Mouse (Mus musculus) heart, embryonic 12.5 days (tissue): Measurements from ENCODE around the gene Tmem86a. TPM values are rescaled to one million over a fixed set of nuclear protein-coding genes. Genes with fewer than 3 reads are reported as not detected.

Experiments used
- ATAC-seq: fragments of 200-750 bp; cut with Nextera tagmentation; 2 replicates; pipeline ENCODE4 v1.8.0; 2017; ENCODE audit warnings: moderate TSS enrichment, moderate library complexity; ENCODE audit not compliant: insufficient number of reproducible peaks, low FRiP score
- H3K27ac ChIP-seq: fragments of 300-500 bp; sonication (generic); 2 replicates; pipeline ENCODE4 v1.5.1; 2016; ENCODE audit warnings: mild to moderate bottlenecking, moderate library complexity; ENCODE audit not compliant: poor library complexity, severe bottlenecking
- H3K27me3 ChIP-seq: fragments of 300-500 bp; sonication (generic); replicated peaks from 2 replicates; pipeline ENCODE4 v1.6.1; 2016; ENCODE audit warnings: mild to moderate bottlenecking, moderate library complexity
- H3K36me3 ChIP-seq: fragments of 300-500 bp; sonication (generic); 2 replicates; pipeline ENCODE4 v1.6.1; 2016; ENCODE audit warnings: mild to moderate bottlenecking, moderate library complexity
- H3K4me1 ChIP-seq: fragments of 300-500 bp; sonication (generic); replicated peaks from 2 replicates; pipeline ENCODE4 v1.6.1; 2016; ENCODE audit warnings: mild to moderate bottlenecking
- H3K4me2 ChIP-seq: fragments of 300-500 bp; sonication (generic); 2 replicates; pipeline ENCODE4 v1.6.1; 2016; ENCODE audit warnings: mild to moderate bottlenecking, moderate library complexity
- H3K4me3 ChIP-seq: fragments of 300-500 bp; sonication (generic); 2 replicates; pipeline ENCODE4 v1.5.1; 2016; ENCODE audit warnings: mild to moderate bottlenecking
- H3K9ac ChIP-seq: fragments of 300-500 bp; sonication (generic); 2 replicates; pipeline ENCODE4 v1.6.1; 2016; ENCODE audit warnings: mild to moderate bottlenecking, moderate library complexity
- H3K9me3 ChIP-seq: fragments of 300-500 bp; sonication (generic); replicated peaks from 2 replicates; pipeline ENCODE4 v1.6.1; 2016; ENCODE audit warnings: mild to moderate bottlenecking, moderate library complexity
- WGBS: fragments of 180-500 bp; shearing (Covaris S2); methylation state at CpG from one replicate; pipeline ENCODE4 v1.1.7; 2016; 5-methylcytosine and 5-hydroxymethylcytosine counted together
- polyA plus RNA-seq: library from polyadenylated mRNA; unstranded; fragments of >200 nt; fragmentation: Nextera tagmentation; extraction: Ambion mirVana; gene quantifications from 2 replicates; pipeline ENCODE4 v1.2.1, GENCODE M21; 2016

Tmem86a gene
- polyA plus RNA-seq, 1 experiment from 2014 or later, result 22.0 TPM

- Histone ChIP-seq H3K4me3 (no peak overlapping the region), H3K9me3 (no peaks in the 10 kb centered on the region), H3K36me3 (no peaks in the 10 kb centered on the region), H3K4me2 (no peak overlapping the region), H3K27ac (no peak overlapping the region), H3K27me3 (0 out of 2 replicates have a peak, but pooled peaks cover 4% of the 10 kb centered on the region), H3K9ac (no peak overlapping the region), H3K4me1 (peaks cover 24% of the 10 kb centered on the region)
- WGBS, result 54% methylated on average over 3 of the region's 3 CpGs
- ATAC-seq, result no peak
Measured at GRCm38 (mm10) chr7:47076729-47077128, 26.3 kb downstream of the Tmem86a start.

GRCm38 (mm10) chr7:47077451-47077850 is 27.1 kb downstream of the Tmem86a start:
- no peak overlapping the region for H3K9ac ChIP-seq
- 0 out of 2 replicates have a peak, but pooled peaks cover 4% of the 10 kb centered on the region for H3K27me3 ChIP-seq
- no peaks in the 10 kb centered on the region for H3K36me3 ChIP-seq
- no peaks in the 10 kb centered on the region for H3K9me3 ChIP-seq
- WGBS, result 63% methylated on average over 8 of the region's 8 CpGs
- H3K27ac ChIP-seq, result no peak overlapping the region
- ATAC-seq, result no peak
- H3K4me2 ChIP-seq, result no peak overlapping the region
- peaks cover 24% of the 10 kb centered on the region for H3K4me1 ChIP-seq
- no peak overlapping the region for H3K4me3 ChIP-seq

DNA sequence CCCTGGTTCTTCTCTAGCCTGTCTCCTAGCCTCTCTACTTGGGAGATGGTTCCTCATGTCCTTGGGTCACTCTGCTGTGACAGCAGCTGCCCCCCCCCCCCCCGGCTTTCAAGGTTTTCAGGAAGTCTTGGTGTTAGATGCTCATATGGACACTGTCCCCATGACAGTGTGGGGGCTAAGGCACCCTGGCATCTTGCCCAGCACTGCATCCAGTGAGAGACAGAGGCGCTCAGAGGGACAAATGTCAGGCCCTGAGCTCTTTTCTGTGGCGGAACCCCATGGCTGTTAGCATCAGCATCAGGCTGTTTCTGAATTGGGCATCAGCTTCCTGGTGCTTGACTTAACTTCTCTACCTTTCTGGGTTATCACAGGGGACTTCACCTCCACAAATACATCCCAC is 30.5 kb downstream of the Tmem86a start:
- Histone ChIP-seq H3K9ac (no peak overlapping the region), H3K27me3 (peaks cover 4% of the 10 kb centered on the region; the same call in 1 of the 2 replicates)

DNA sequence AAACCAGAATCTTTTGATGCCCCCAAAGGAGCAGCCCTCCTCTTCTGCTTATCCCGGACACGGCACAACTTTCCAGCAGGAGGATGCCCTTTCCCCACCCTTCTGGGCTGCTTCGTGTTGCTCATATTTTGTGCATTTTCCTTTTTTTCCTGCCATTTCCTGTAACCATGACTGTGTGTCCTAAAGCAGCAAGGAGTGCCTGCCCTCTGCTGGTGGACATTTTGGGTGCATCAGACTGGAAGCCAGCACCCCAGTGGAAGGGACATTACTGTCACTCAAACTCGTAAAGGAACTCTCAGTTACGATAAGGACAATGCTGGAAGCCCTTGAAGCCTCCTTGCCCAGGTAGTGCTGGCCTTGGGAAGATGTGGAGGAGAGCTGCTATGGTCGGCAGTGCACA is 30.9 kb downstream of the Tmem86a start:
- H3K9ac ChIP-seq, result no peak overlapping the region

More for the DNA sequence above, 30.5 kb downstream of the Tmem86a start:
- Histone ChIP-seq H3K36me3 (no peaks in the 10 kb centered on the region), H3K4me3 (no peak overlapping the region), H3K9me3 (no peaks in the 10 kb centered on the region), H3K4me2 (no peak overlapping the region), H3K4me1 (0 out of 2 replicates have a peak, but pooled peaks cover 4% of the 10 kb centered on the region), H3K27ac (no peak overlapping the region)
- 56% methylated on average over 3 of the region's 3 CpGs for WGBS
- ATAC-seq, result no peak

DNA sequence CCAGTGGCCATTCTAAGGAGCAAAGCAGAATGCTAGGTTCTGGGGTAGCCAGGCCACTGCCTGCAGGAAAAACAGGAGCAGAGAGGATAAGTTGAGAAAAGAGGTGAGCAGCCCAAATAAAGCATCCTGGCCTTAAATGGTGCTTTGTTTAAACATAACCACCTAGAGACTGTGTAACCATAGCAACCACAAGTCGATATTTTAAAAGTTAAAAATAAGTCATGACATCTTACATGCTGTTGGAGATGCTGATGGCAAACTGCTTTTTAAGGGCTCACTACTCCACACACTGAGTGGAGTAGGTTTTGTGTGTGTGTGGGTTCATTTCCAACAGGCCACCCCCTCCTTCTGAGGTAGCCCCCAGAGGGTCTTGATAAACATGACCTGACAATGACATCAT is 34.7 kb downstream of the Tmem86a start:
- Histone ChIP-seq H3K4me1 (0 out of 2 replicates have a peak, but pooled peaks cover 4% of the 10 kb centered on the region), H3K9ac (no peak overlapping the region), H3K4me3 (no peak overlapping the region), H3K27ac (no peak overlapping the region), H3K36me3 (no peaks in the 10 kb centered on the region), H3K27me3 (peaks cover 4% of the 10 kb centered on the region; the same call in 1 of the 2 replicates), H3K9me3 (no peaks in the 10 kb centered on the region), H3K4me2 (no peak overlapping the region)
- no peak for ATAC-seq
- 66% methylated on average over 1 of the region's 1 CpGs for WGBS

More for the DNA sequence above, 30.9 kb downstream of the Tmem86a start:
- H3K27ac ChIP-seq, result no peak overlapping the region
- ATAC-seq, result no peak
- 44% methylated on average over 6 of the region's 6 CpGs for WGBS
- H3K4me1 ChIP-seq, result 0 out of 2 replicates have a peak, but pooled peaks cover 4% of the 10 kb centered on the region
- no peaks in the 10 kb centered on the region for H3K36me3 ChIP-seq
- H3K27me3 ChIP-seq, result peaks cover 4% of the 10 kb centered on the region; the same call in 1 of the 2 replicates
- H3K4me2 ChIP-seq, result no peak overlapping the region
- no peaks in the 10 kb centered on the region for H3K9me3 ChIP-seq
- H3K4me3 ChIP-seq, result no peak overlapping the region

DNA sequence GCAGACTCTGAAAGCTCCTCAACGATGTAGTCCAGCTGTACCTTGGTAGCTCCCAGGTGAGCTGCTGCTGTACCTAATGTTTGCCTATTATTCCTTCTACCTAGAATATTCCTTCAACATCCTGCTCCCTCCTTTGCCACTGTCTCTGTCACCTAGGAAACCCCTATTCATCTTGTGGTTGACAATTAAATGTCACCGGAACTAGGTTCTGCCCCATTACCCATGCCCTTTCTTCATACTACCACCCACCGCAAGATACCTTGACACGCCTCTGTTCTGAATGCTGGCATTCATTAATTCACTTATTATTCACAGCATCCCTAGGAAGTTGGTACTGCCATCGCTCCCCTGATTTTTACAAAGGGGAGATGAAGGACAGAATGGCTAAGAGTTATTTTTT is 43.5 kb downstream of the Tmem86a start:
- WGBS, result 84% methylated on average over 5 of the region's 5 CpGs
- H3K27me3 ChIP-seq, result peaks cover 3% of the 10 kb centered on the region; the same call in 1 of the 2 replicates
- H3K9ac ChIP-seq, result no peak overlapping the region
- no peak for ATAC-seq
- no peaks in the 10 kb centered on the region for H3K4me1 ChIP-seq
- H3K27ac ChIP-seq, result no peak overlapping the region
- no peaks in the 10 kb centered on the region for H3K9me3 ChIP-seq
- H3K4me3 ChIP-seq, result no peak overlapping the region
- no peaks in the 10 kb centered on the region for H3K36me3 ChIP-seq
- no peak overlapping the region for H3K4me2 ChIP-seq

- peaks cover 3% of the 10 kb centered on the region for H3K27me3 ChIP-seq
- no peak overlapping the region for H3K9ac ChIP-seq
- H3K27ac ChIP-seq, result no peak overlapping the region
- H3K4me3 ChIP-seq, result no peak overlapping the region
- H3K9me3 ChIP-seq, result no peaks in the 10 kb centered on the region
- no peak overlapping the region for H3K4me2 ChIP-seq
- ATAC-seq, result no peak
- 64% methylated on average over 2 of the region's 2 CpGs for WGBS
- H3K36me3 ChIP-seq, result no peaks in the 10 kb centered on the region
- H3K4me1 ChIP-seq, result no peaks in the 10 kb centered on the region
Measured at GRCm38 (mm10) chr7:47094969-47095368, 44.6 kb downstream of the Tmem86a start.

- ATAC-seq, result no peak
- 56% methylated on average over 7 of the region's 7 CpGs for WGBS
Measured at GRCm38 (mm10) chr7:47098044-47098443, 47.6 kb downstream of the Tmem86a start.

DNA sequence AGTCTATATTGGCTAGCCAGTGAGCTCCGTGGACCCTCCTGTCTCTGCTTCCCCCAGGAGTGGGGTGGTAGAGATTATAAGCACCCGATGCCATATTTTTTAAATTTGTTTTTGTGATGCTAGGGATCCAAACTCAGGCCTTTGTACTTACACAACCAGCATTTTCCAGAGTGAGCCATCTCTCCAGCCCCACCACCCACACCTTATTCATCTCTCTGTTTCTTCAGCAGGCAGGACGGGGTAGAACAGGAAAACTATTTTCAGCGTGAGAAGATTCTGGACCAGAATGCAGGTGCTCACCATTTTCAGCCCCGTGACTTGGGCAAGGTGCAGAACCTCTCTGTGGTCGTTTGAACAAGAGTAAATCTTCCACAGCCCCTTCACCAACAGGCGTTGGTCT is 48.9 kb downstream of the Tmem86a start:
- no peaks in the 10 kb centered on the region; the same call in 1 of the 2 replicates for H3K27me3 ChIP-seq
- ATAC-seq, result no peak
- WGBS, result 71% methylated on average over 7 of the region's 7 CpGs

More at GRCm38 (mm10) chr7:47098044-47098443, 47.6 kb downstream of the Tmem86a start:
- H3K36me3 ChIP-seq, result no peaks in the 10 kb centered on the region
- H3K4me2 ChIP-seq, result no peak overlapping the region
- no peaks in the 10 kb centered on the region for H3K4me1 ChIP-seq
- H3K9ac ChIP-seq, result no peak overlapping the region
- peaks cover 3% of the 10 kb centered on the region for H3K27me3 ChIP-seq
- no peak overlapping the region for H3K4me3 ChIP-seq
- H3K9me3 ChIP-seq, result no peaks in the 10 kb centered on the region
- H3K27ac ChIP-seq, result no peak overlapping the region

GRCm38 (mm10) chr7:47100615-47101014 is 50.2 kb downstream of the Tmem86a start:
- Histone ChIP-seq H3K9me3 (no peaks in the 10 kb centered on the region), H3K36me3 (no peaks in the 10 kb centered on the region), H3K27me3 (no peaks in the 10 kb centered on the region; the same call in 1 of the 2 replicates), H3K27ac (no peak overlapping the region), H3K4me1 (no peaks in the 10 kb centered on the region), H3K4me3 (no peak overlapping the region), H3K4me2 (no peak overlapping the region), H3K9ac (no peak overlapping the region)
- 69% methylated on average over 6 of the region's 6 CpGs for WGBS
- ATAC-seq, result no peak

More for the DNA sequence above, 48.9 kb downstream of the Tmem86a start:
- Histone ChIP-seq H3K36me3 (no peaks in the 10 kb centered on the region), H3K27ac (no peak overlapping the region), H3K4me3 (no peak overlapping the region), H3K4me1 (no peaks in the 10 kb centered on the region), H3K9me3 (no peaks in the 10 kb centered on the region), H3K4me2 (no peak overlapping the region), H3K9ac (no peak overlapping the region)

DNA sequence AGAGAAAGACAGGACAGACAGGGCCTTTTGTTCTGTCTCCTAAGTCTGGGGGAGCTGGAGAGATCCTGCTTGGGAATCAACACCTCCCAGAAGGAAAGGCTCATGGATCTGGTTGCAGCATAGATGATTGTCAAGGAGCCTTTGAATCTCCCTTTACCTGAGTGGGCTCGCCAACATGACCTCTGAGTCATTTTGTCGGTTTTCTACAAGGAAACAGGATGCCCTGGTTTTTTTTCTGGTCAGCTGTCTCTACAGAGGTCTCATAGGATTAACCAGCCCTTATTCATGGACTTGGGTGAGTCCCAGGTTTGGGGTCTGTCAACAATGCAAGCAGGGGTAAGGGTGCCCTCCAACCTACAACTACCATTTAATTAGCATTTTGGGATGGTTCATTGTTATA is 52.6 kb downstream of the Tmem86a start:
- H3K27me3 ChIP-seq, result no peaks in the 10 kb centered on the region; the same call in 1 of the 2 replicates
- no peak overlapping the region for H3K4me3 ChIP-seq
- ATAC-seq, result no peak
- H3K9me3 ChIP-seq, result no peaks in the 10 kb centered on the region
- H3K36me3 ChIP-seq, result no peaks in the 10 kb centered on the region
- no peak overlapping the region for H3K9ac ChIP-seq
- no peaks in the 10 kb centered on the region for H3K4me1 ChIP-seq
- H3K27ac ChIP-seq, result no peak overlapping the region
- WGBS, result 66% methylated on average over 2 of the region's 2 CpGs
- H3K4me2 ChIP-seq, result no peak overlapping the region
